Mouse (Mus musculus) heart, postnatal 14 days (tissue): Measurements from ENCODE around the gene Hist1h2ad. TPM values are rescaled to one million over a fixed set of nuclear protein-coding genes. Genes with fewer than 3 reads are reported as not detected.
A peak's percentile ranks its signal among the peaks of the same experiment; 100 is the strongest.

ENCODE experiments used
- DNase-seq, 2 experiments: peaks; one replicate each; pipeline ENCODE4 v3.0.0; 2021 to 2022
- intact Hi-C: fragments of 180-260 bp; cut with DNase I; formaldehyde crosslinking; loops from one replicate; pipeline ENCODE4 v1.15.1; 2025
- microRNA-seq, 2 experiments: library from miRNA; unstranded; fragments of <30 nt; microRNA quantifications; one replicate each; pipeline ENCODE4 v1.2.0; 2021 to 2022
- total RNA-seq, 2 experiments: library from RNA; stranded (reverse); gene quantifications; 2 replicates each; pipeline ENCODE4 v1.2.3; 2021

Hist1h2ad gene
- total RNA-seq, 2 experiments from 2014 or later: 15.1 to 24.5 TPM

- no peak for DNase-seq
- intact Hi-C loops: no loop called here
Measured at GRCm38 (mm10) chr13:23604452-23604851, 30.3 kb downstream of the Hist1h2ad start.

- intact Hi-C loops: no loop called here
- DNase-seq: no peak
Measured at GRCm38 (mm10) chr13:23605052-23605451, 30.9 kb downstream of the Hist1h2ad start.

GRCm38 (mm10) chr13:23609209-23609608 is 35.0 kb downstream of the Hist1h2ad start:
- no peak for DNase-seq
- intact Hi-C loops: no loop called here

GRCm38 (mm10) chr13:23609844-23610243 is 35.7 kb downstream of the Hist1h2ad start:
- DNase-seq: no peak
- intact Hi-C loops: no loop called here

GRCm38 (mm10) chr13:23610393-23610792 is 36.2 kb downstream of the Hist1h2ad start:
- intact Hi-C loops: no loop called here
- no peak for DNase-seq

- intact Hi-C loops: no loop called here
- no peak for DNase-seq
Measured at GRCm38 (mm10) chr13:23611638-23612037, 37.5 kb downstream of the Hist1h2ad start.

- intact Hi-C loops: loop anchor here (5.0 kb wide), 3 partner anchors 33 to 1888 kb away; partner anchors contain the start of genes Hist1h1t and Hist1h4c
- no peak for DNase-seq
Measured at GRCm38 (mm10) chr13:23620056-23620732, 46.0 kb downstream of the Hist1h2ad start.

GRCm38 (mm10) chr13:23620733-23621531 is 46.8 kb downstream of the Hist1h2ad start, which contains the start of gene Hist1h2be:
Hist1h2be (minus strand) TSS chr13:23621124.
- DNase-seq: peak; percentile 50 to 65
- intact Hi-C loops: loop anchor here (5.0 kb wide), 3 partner anchors 34 to 1889 kb away; partner anchors contain the start of genes Hist1h1t and Hist1h4c

GRCm38 (mm10) chr13:23621532-23622174 is 47.5 kb downstream of the Hist1h2ad start:
- peak; percentile 55 to 74 for DNase-seq
- intact Hi-C loops: loop anchor here (2.0 to 5.0 kb wide), 5 partner anchors 34 to 1889 kb away; partner anchors contain the start of genes Hist1h1c, Hist1h1t, Hist1h2ac and Hist1h4c

GRCm38 (mm10) chr13:23622175-23622671 is 48.0 kb downstream of the Hist1h2ad start, which contains the start of gene Hist1h1e:
Hist1h1e (minus strand) TSS chr13:23622558.
- DNase-seq: peak; percentile 93 to 97
- intact Hi-C loops: loop anchor here (2.0 to 5.0 kb wide), 5 partner anchors 35 to 1890 kb away; partner anchors contain the start of genes Hist1h1c, Hist1h1t, Hist1h2ac and Hist1h4c

- DNase-seq: peak; percentile 10 to 28
- intact Hi-C loops: loop anchor here (2.0 to 5.0 kb wide), 5 partner anchors 36 to 1891 kb away; partner anchors contain the start of genes Hist1h1c, Hist1h1t, Hist1h2ac and Hist1h4c
Measured at GRCm38 (mm10) chr13:23622861-23623450, 48.8 kb downstream of the Hist1h2ad start.

Small RNA genes within 50 kb of the gene (microRNA-seq; reads per million reads assigned to microRNA genes)
- gene Gm44297 (0 reads per million in 2 experiments), gene Gm44359 (0 reads per million in 2 experiments), gene Gm44394 (0 reads per million in 2 experiments)

Other genes with a start within 250 kb of the Hist1h2ad start
- 10 to 100 TPM; 18.8 to 21.7 TPM for gene Zfp322a, start 205.2 kb upstream of the Hist1h2ad start, total RNA-seq
- gene Abt1, start 150.5 kb upstream of the Hist1h2ad start, total RNA-seq: 1 to 10 TPM; 4.5 to 5.0 TPM
- gene Btn1a1, start 108.5 kb upstream of the Hist1h2ad start, total RNA-seq: not detected
- gene Btn2a2, start 85.5 kb upstream of the Hist1h2ad start, total RNA-seq: not detected
- gene Hist1h4h, start 43.3 kb upstream of the Hist1h2ad start, total RNA-seq: 100 to 1,000 TPM; 465 to 538 TPM
- gene Hist1h2af, start 40.5 kb upstream of the Hist1h2ad start, total RNA-seq: 100 to 1,000 TPM in 1 of 2 experiments, 10 to 100 TPM in 1; 49.0 to 131 TPM
- gene Hist1h3g, start 39.0 kb upstream of the Hist1h2ad start, total RNA-seq: 10 to 100 TPM; 13.1 to 34.3 TPM
- 1 to 10 TPM; 3.7 to 7.4 TPM for gene Hist1h2bh, start 31.0 kb upstream of the Hist1h2ad start, total RNA-seq
- 10 to 100 TPM; 21.6 to 40.3 TPM for gene Hist1h3f, start 30.3 kb upstream of the Hist1h2ad start, total RNA-seq
- 100 to 1,000 TPM; 106 to 209 TPM for gene Hist1h4f, start 22.7 kb upstream of the Hist1h2ad start, total RNA-seq
- gene Hist1h1d, start 21.1 kb upstream of the Hist1h2ad start, total RNA-seq: 10 to 100 TPM in 1 of 2 experiments, 1 to 10 TPM in 1; 5.2 to 11.7 TPM
- 10 to 100 TPM; 49.0 to 79.9 TPM for gene Hist1h3e, start 12.0 kb upstream of the Hist1h2ad start, total RNA-seq
- gene Hist1h2ae, start 3.2 kb upstream of the Hist1h2ad start, total RNA-seq: 10 to 100 TPM in 1 of 2 experiments, 1 to 10 TPM in 1; 8.6 to 27.9 TPM
- 100 to 1,000 TPM; 100 to 175 TPM for gene Hist1h2bg, start 3.0 kb upstream of the Hist1h2ad start, total RNA-seq
- 10 to 100 TPM; 45.4 to 89.0 TPM for gene Hist1h2bf, start 185 bp upstream of the Hist1h2ad start, total RNA-seq
- 10 to 100 TPM in 1 of 2 experiments, 1 to 10 TPM in 1; 7.8 to 17.6 TPM for gene Hist1h3d, start 1.4 kb downstream of the Hist1h2ad start, total RNA-seq
- gene Hist1h4d, start 7.2 kb downstream of the Hist1h2ad start, total RNA-seq: 100 to 1,000 TPM in 1 of 2 experiments, 10 to 100 TPM in 1; 92.0 to 119 TPM
- 10 to 100 TPM; 10.5 to 16.6 TPM for gene Hist1h2be, start 46.7 kb downstream of the Hist1h2ad start, total RNA-seq
- gene Hist1h1e, start 48.2 kb downstream of the Hist1h2ad start, total RNA-seq: 10 to 100 TPM; 56.8 to 68.5 TPM
- 1 to 10 TPM; 2.0 to 3.7 TPM for gene Hist1h2ac, start 109.6 kb downstream of the Hist1h2ad start, total RNA-seq
- gene Hist1h2bc, start 109.8 kb downstream of the Hist1h2ad start, total RNA-seq: 10 to 100 TPM; 48.8 to 56.9 TPM
- under 1 TPM; 0.31 to 0.32 TPM for gene Hist1h1t, start 121.4 kb downstream of the Hist1h2ad start, total RNA-seq
- gene Hist1h4c, start 124.1 kb downstream of the Hist1h2ad start, total RNA-seq: 10 to 100 TPM; 62.9 to 77.3 TPM
- gene Hfe, start 136.5 kb downstream of the Hist1h2ad start, total RNA-seq: 10 to 100 TPM; 39.5 to 41.3 TPM
- gene Hist1h1c, start 164.4 kb downstream of the Hist1h2ad start, total RNA-seq: 100 to 1,000 TPM; 200 to 202 TPM
- gene Hist1h3c, start 171.2 kb downstream of the Hist1h2ad start, total RNA-seq: 10 to 100 TPM; 21.1 to 58.2 TPM
- gene Hist1h2bb, start 172.4 kb downstream of the Hist1h2ad start, total RNA-seq: 10 to 100 TPM; 26.5 to 61.9 TPM
- gene Hist1h2ab, start 176.7 kb downstream of the Hist1h2ad start, total RNA-seq: 100 to 1,000 TPM in 1 of 2 experiments, 10 to 100 TPM in 1; 54.2 to 146 TPM
- 100 to 1,000 TPM in 1 of 2 experiments, 10 to 100 TPM in 1; 70.3 to 154 TPM for gene Hist1h3b, start 177.9 kb downstream of the Hist1h2ad start, total RNA-seq
- 10 to 100 TPM; 44.8 to 83.6 TPM for gene Hist1h4b, start 182.6 kb downstream of the Hist1h2ad start, total RNA-seq
- 10 to 100 TPM; 33.4 to 91.7 TPM for gene Hist1h4a, start 186.8 kb downstream of the Hist1h2ad start, total RNA-seq
- 100 to 1,000 TPM in 1 of 2 experiments, 10 to 100 TPM in 1; 55.1 to 114 TPM for gene Hist1h3a, start 188.0 kb downstream of the Hist1h2ad start, total RNA-seq
- 10 to 100 TPM; 28.9 to 69.7 TPM for gene Hist1h1a, start 189.3 kb downstream of the Hist1h2ad start, total RNA-seq
- not detected for gene Trim38, start 195.5 kb downstream of the Hist1h2ad start, total RNA-seq
- gene Slc17a2, start 232.6 kb downstream of the Hist1h2ad start, total RNA-seq: not detected